Mouse (Mus musculus) lung, adult 2 months (tissue): ENCODE results near the gene Piwil4.

Experiments
- CTCF ChIP-seq: fragments of 200-500 bp; IDR thresholded peaks from 2 replicates; pipeline ENCODE4 v1.5.1; 2011; ENCODE audit warnings: mild to moderate bottlenecking, low read length, control low read depth; ENCODE audit not compliant: insufficient read depth
- POLR2A ChIP-seq: fragments of 200-500 bp; IDR thresholded peaks from 2 replicates; pipeline ENCODE4 v1.6.1; 2011; ENCODE audit warnings: low read depth, mild to moderate bottlenecking, control low read depth, low read length, borderline replicate concordance; ENCODE audit errors: extremely low read depth

GRCm38 (mm10) chr9:14699288-14699640 is 41.3 kb downstream of the Piwil4 start:
- TF ChIP-seq CTCF (no peak), POLR2A (no peak)
